Mouse (Mus musculus) testis, adult 2 months (tissue): ENCODE results near the gene Asb5. TPM values are rescaled to one million over a fixed set of nuclear protein-coding genes. Genes with fewer than 3 reads are reported as not detected.
"Not testable (repeated sequence)": the region's sequence is repeated elsewhere in the genome, so short reads cannot be mapped to it uniquely, and the experiment has no call there.

Experiments
- H3K27ac ChIP-seq: fragments of 200-500 bp; 2 replicates; pipeline ENCODE4 v1.5.1; 2012; ENCODE audit warnings: low read depth, low read length; ENCODE audit not compliant: control insufficient read depth, insufficient read depth
- H3K27me3 ChIP-seq: fragments of 200-500 bp; 2 replicates; pipeline ENCODE4 v1.6.1; 2012; ENCODE audit warnings: mild to moderate bottlenecking, low read length, moderate library complexity; ENCODE audit not compliant: control insufficient read depth, insufficient read depth
- H3K36me3 ChIP-seq: fragments of 200-500 bp; 2 replicates; pipeline ENCODE4 v1.6.1; 2012; ENCODE audit warnings: mild to moderate bottlenecking, low read length; ENCODE audit not compliant: control insufficient read depth, insufficient read depth
- H3K4me1 ChIP-seq: fragments of 200-500 bp; 2 replicates; pipeline ENCODE4 v1.6.1; 2012; ENCODE audit warnings: low read length; ENCODE audit not compliant: control insufficient read depth, insufficient read depth
- H3K4me3 ChIP-seq: fragments of 200-500 bp; 2 replicates; pipeline ENCODE4 v1.5.1; 2012; ENCODE audit warnings: low read depth, mild to moderate bottlenecking, low read length, moderate library complexity, mixed read lengths; ENCODE audit not compliant: control insufficient read depth
- CTCF ChIP-seq: fragments of 200-500 bp; IDR thresholded peaks from 2 replicates; pipeline ENCODE4 v1.5.1; 2012; ENCODE audit warnings: low read depth, mild to moderate bottlenecking, inconsistent platforms, low read length, moderate library complexity; ENCODE audit not compliant: control insufficient read depth, insufficient read depth, insufficient replicate concordance
- POLR2A ChIP-seq: fragments of 200-500 bp; IDR thresholded peaks from 2 replicates; pipeline ENCODE4 v1.6.1; 2012; ENCODE audit warnings: low read depth, mild to moderate bottlenecking, inconsistent platforms, low read length, moderate library complexity; ENCODE audit not compliant: control insufficient read depth
- polyA plus RNA-seq: library from polyadenylated mRNA; depleted of rRNA; stranded (reverse); fragments of >200 nt; gene quantifications from 2 replicates; pipeline ENCODE4 v1.2.3, GENCODE M21; 2012

Gene Asb5
- polyA plus RNA-seq, 1 experiment = 8.1 TPM

DNA sequence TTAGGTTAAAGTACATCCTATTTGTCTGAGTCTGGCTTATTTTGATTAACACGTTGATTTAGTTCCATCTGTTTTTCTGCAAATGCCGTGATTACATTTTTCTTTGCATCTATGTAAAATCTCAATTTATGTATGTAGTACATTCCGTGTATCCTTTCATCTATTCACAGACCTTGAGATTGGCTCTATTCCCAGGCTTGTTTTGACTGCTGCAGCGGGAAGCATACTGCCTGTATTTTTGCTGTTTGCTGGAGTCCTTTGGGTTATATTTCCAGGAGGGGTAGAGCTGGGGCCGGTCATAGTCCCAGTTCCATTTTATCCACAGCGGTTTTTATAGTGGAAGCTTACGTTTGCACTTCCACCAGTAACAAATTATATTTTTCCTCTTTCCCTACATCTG is 26.3 kb upstream of the Asb5 start:
- Histone ChIP-seq H3K4me3 (no peak overlapping the region), H3K27ac (no peak overlapping the region), H3K4me1 (no peaks in the 10 kb centered on the region), H3K27me3 (no peaks in the 10 kb centered on the region), H3K36me3 (no peaks in the 10 kb centered on the region)
- no peak for TF ChIP-seq POLR2A
- no peak for TF ChIP-seq CTCF

DNA sequence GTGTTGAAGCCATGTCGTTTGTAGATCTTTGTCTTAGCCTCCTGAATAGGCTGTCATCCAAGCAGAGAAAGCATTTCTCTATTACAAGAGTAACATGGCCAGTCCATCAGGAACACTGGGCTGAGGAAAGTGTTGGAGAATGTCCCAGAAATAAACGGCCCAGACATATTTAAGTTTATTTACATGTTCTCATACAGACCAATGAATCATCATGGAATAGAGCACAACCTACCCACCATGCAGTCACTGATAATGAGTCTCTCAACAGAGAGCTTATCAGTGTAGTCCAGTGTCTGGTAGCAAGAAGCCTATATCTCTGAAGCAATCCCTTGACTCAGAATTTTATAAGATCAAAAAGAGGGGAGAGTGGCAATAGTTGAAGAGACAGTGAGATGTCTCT is 24.3 kb upstream of the Asb5 start:
- no peak overlapping the region for H3K27ac ChIP-seq
- no peak for TF ChIP-seq CTCF
- no peak for TF ChIP-seq POLR2A
- H3K36me3 ChIP-seq = no peaks in the 10 kb centered on the region
- H3K27me3 ChIP-seq = no peaks in the 10 kb centered on the region
- H3K4me3 ChIP-seq = no peak overlapping the region
- no peaks in the 10 kb centered on the region; the same call in 1 of the 2 replicates for H3K4me1 ChIP-seq

DNA sequence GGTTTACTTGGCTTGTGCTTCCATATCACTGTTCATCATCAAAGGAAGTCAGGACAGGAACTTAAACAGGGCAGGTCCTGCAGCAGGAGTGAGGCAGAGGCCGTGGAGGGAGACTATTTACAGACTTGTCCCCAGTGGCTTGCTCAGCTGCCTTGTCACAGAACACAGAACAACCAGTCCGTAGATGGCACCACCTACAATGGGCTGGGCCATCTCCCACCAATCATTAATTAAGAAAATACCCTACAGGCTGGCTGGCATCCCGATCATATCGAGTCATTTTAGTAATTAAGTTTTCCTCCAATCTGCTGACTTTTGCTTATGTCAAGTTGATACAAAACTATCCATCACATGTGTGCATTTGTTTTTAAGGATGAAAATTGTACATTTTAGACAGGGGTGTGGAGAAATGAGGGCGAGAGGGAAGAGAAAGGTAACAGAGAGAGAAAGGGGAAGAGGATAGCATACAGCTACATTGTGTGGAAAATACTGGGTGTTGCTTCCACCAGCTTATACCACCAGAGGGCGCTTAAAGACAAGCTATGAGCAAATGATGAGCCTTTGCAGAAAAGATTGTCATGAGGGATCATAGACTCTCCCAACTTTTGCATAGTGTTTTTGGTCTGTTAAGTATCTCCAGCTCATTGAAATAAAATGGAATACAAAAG is 21.8 kb upstream of the Asb5 start:
- Histone ChIP-seq H3K27me3 (no peaks in the 10 kb centered on the region), H3K27ac (no peak overlapping the region), H3K4me1 (no peaks in the 10 kb centered on the region; the same call in 1 of the 2 replicates), H3K36me3 (no peaks in the 10 kb centered on the region), H3K4me3 (no peak overlapping the region)
- TF ChIP-seq POLR2A (no peak), CTCF (no peak)

DNA sequence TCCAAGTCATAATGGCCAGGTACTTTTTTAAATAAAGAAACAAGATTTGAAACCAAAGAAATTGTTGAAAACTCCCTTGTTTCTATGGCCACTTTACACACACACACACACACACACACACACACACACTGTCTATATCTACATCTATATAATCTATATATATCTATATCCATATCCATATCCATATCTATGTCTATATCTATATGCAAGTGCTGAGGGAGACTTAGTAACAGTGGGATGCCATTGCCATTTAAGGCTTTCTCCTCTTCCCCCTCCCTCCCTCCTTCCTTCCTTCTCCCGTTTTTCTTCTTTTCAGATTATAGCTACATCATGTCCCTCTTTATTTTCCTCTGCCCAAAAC is 21.3 kb upstream of the Asb5 start:
- Histone ChIP-seq H3K4me3 (no peak overlapping the region), H3K27ac (no peak overlapping the region), H3K27me3 (no peaks in the 10 kb centered on the region), H3K4me1 (no peaks in the 10 kb centered on the region; the same call in 1 of the 2 replicates), H3K36me3 (no peaks in the 10 kb centered on the region)
- TF ChIP-seq POLR2A = no peak

DNA sequence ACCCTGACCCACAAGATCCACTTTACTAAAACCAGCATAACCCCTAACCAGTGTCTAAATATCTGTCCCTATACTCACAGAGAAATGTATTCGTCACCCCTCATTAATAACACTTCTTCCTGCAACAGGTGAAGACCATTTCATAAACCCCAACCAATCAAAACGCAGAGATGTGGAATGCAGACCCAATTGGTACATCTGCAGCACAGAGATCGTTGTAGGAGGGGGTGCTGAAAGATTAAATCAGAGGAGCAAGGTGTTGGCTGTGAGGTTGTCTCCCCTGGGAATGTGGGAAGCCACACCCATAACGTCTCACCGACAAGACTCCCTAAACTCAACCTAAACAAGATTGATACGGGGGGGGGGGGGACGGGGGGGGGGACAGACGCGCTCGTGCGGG is 20.6 kb upstream of the Asb5 start:
- Histone ChIP-seq H3K27me3 (no peaks in the 10 kb centered on the region), H3K4me1 (no peaks in the 10 kb centered on the region; the same call in 1 of the 2 replicates), H3K36me3 (no peaks in the 10 kb centered on the region), H3K4me3 (no peak overlapping the region), H3K27ac (no peak overlapping the region)
- TF ChIP-seq CTCF = no peak
- TF ChIP-seq POLR2A = no peak

DNA sequence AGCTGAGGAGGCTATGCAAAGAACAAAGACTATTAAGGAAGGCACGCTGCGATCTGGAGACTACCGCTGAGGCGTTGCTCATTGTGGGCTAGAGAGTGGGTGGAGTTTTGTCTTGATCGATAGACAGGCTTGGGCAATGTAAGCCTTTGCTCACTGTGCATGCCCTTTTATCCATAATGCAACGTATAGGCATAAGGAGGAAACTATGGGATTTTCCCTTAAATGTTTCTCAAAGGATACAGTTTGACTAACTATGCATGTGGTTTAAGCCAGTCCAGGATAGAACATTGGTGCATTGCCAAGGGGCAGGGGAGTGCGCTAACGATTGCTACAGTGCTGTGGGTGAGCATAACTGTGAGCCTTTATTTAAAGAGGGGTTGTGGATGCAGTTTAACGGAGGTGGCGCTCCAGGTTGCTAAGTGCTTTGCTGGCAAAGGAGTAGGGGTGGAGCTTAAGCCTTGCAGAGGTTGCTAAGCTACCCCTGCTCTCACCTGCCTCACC is 20.1 kb upstream of the Asb5 start:
- Histone ChIP-seq H3K36me3 (no peaks in the 10 kb centered on the region), H3K27me3 (no peaks in the 10 kb centered on the region), H3K27ac (no peak overlapping the region), H3K4me3 (no peak overlapping the region), H3K4me1 (no peaks in the 10 kb centered on the region; the same call in 1 of the 2 replicates)
- TF ChIP-seq POLR2A = no peak
- no peak for TF ChIP-seq CTCF

DNA sequence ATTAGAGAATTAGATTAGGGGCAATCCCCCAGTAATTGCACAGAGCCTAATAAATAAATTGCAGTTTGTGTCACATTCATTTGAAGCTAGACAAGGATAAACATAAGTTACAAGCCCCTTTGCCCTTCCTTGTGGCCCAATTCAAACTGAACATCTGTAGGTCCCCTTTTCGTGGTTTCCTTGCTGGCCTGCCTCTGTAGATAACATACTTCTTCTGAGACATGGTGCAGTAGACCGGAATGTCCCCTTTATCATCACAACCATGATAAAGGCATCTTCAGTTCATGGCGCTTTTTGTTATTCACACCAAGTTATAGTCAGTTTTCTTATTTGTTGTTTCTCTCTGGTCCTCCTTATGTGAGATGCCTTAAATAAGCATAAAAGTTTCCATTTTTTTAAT is 17.6 kb upstream of the Asb5 start:
- Histone ChIP-seq H3K36me3 (no peaks in the 10 kb centered on the region), H3K27me3 (no peaks in the 10 kb centered on the region), H3K4me1 (no peaks in the 10 kb centered on the region; the same call in 1 of the 2 replicates), H3K27ac (no peak overlapping the region), H3K4me3 (no peak overlapping the region)
- TF ChIP-seq POLR2A = no peak

DNA sequence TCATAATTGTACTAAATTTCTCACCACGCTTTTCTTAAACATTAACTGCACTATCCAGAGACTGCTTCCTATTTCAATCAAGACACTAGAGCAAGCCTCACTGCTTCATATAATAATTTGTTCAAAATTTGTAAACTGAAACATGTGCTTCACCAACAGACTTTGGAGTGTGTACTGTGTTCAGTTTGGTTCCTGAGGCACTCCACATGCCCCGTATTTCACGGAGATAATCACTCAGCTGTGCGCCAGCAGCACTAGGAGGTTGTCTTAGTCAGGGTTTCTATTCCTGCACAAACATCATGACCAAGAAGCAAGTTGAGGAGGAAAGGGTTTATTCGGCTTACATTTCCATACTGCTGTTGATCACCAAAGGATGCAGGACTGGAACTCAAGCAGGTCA is 17.2 kb upstream of the Asb5 start:
- not testable (repeated sequence) for H3K4me1 ChIP-seq, H3K36me3 ChIP-seq, H3K4me3 ChIP-seq, H3K27me3 ChIP-seq, H3K27ac ChIP-seq
